Mouse (Mus musculus) layer of hippocampus, adult 2 months (tissue): Measurements from ENCODE around the gene Stom. TPM values are rescaled to one million over a fixed set of nuclear protein-coding genes. Genes with fewer than 3 reads are reported as not detected.

Experiments used
- DNase-seq, 2 experiments: peaks; one replicate each; pipeline ENCODE4 v3.0.0; 2022; ENCODE audit warnings: low spot score in 2 of 2
- H3K27ac ChIP-seq: fragments of 200-600 bp; 2 replicates; pipeline ENCODE4 v1.8.1; 2022
- H3K4me3 ChIP-seq: fragments of 200-600 bp; 2 replicates; pipeline ENCODE4 v1.8.1; 2022; ENCODE audit warnings: mild to moderate bottlenecking
- CTCF ChIP-seq: fragments of 200-600 bp; conservative IDR thresholded peaks from 2 replicates; pipeline ENCODE4 v1.8.1; 2022; ENCODE audit warnings: antibody characterized with exemption, mild to moderate bottlenecking, moderate library complexity
- long read RNA-seq, 2 experiments: library from polyadenylated mRNA; stranded (forward); transcript quantifications; one replicate each; pipeline ENCODE4 v2.0.0; 2021; ENCODE audit warnings: borderline mapping rate in 2 of 2
- total RNA-seq, 2 experiments: library from RNA; stranded (reverse); gene quantifications; 2 replicates each; pipeline ENCODE4 v1.2.3; 2021

The Stom gene
- total RNA-seq, result 1 to 10 TPM; 6.0 to 7.9 TPM
- long read RNA-seq, experiment 1, transcript Stom-201 (7 exons, 2,787 nt), result major isoform, 7 of 7 reads
- long read RNA-seq, experiment 1, partial matches to known transcripts, result 0 of 7 reads
- long read RNA-seq, experiment 1, other reads (novel, unspliced or antisense), result 0 of 7 reads
- long read RNA-seq, experiment 2, transcript Stom-201 (7 exons, 2,787 nt), result major isoform, 8 of 9 reads
- long read RNA-seq, experiment 2, partial matches to known transcripts, result 0 of 9 reads
- long read RNA-seq, experiment 2, other reads (novel, unspliced or antisense), result 1 of 9 reads

GRCm38 (mm10) chr2:35336388-35337280 lies at the start of gene Stom:
Gene Stom, minus strand, starts transcription at chr2:35336976.
- Histone ChIP-seq H3K27ac (peak within 1 kb of the TSS; percentile 75), H3K4me3 (peak within 1 kb of the TSS; percentile 62)
- DNase-seq, result peak; percentile 97 to 98
- TF ChIP-seq CTCF, result 0 out of 2 replicates have a peak, but pooled peaks have one; percentile 6

- no peak for TF ChIP-seq CTCF
- Histone ChIP-seq H3K27ac (no peak overlapping the region), H3K4me3 (no peak overlapping the region)
- DNase-seq, result no peak
These were observed 48.7 kb upstream of the Stom start for GRCm38 (mm10) chr2:35385441-35385871.

- no peak overlapping the region for H3K27ac ChIP-seq
- no peak overlapping the region for H3K4me3 ChIP-seq
- TF ChIP-seq CTCF, result no peak
- no peak for DNase-seq
These were observed 42.5 kb upstream of the Stom start for GRCm38 (mm10) chr2:35379306-35379705.

GRCm38 (mm10) chr2:35377600-35377999 lies 40.8 kb upstream of the Stom start:
- TF ChIP-seq CTCF, result no peak
- no peak for DNase-seq
- H3K4me3 ChIP-seq, result no peak overlapping the region
- H3K27ac ChIP-seq, result no peak overlapping the region

GRCm38 (mm10) chr2:35373003-35373402 lies 36.2 kb upstream of the Stom start:
- Histone ChIP-seq H3K4me3 (no peak overlapping the region), H3K27ac (no peak overlapping the region)
- TF ChIP-seq CTCF, result peak; percentile 80
- DNase-seq, result no peak

GRCm38 (mm10) chr2:35370686-35371085 lies 33.9 kb upstream of the Stom start:
- no peak overlapping the region for H3K27ac ChIP-seq
- H3K4me3 ChIP-seq, result no peak overlapping the region
- DNase-seq, result no peak
- TF ChIP-seq CTCF, result no peak

GRCm38 (mm10) chr2:35367629-35368028 lies 30.9 kb upstream of the Stom start, which contains the start of gene 4930568D16Rik:
Gene 4930568D16Rik, minus strand, starts transcription at chr2:35367729.
- no peak within 1 kb of the TSS for H3K27ac ChIP-seq
- no peak within 1 kb of the TSS for H3K4me3 ChIP-seq
- DNase-seq, result no peak
- no peak for TF ChIP-seq CTCF

- DNase-seq, result no peak
- Histone ChIP-seq H3K27ac (no peak overlapping the region), H3K4me3 (no peak overlapping the region)
- TF ChIP-seq CTCF, result peak; percentile 83
These were observed 12.4 kb upstream of the Stom start for GRCm38 (mm10) chr2:35349184-35349583.

- Histone ChIP-seq H3K27ac (no peak overlapping the region), H3K4me3 (no peak overlapping the region)
- no peak for DNase-seq
- no peak for TF ChIP-seq CTCF
These were observed 9.2 kb upstream of the Stom start for GRCm38 (mm10) chr2:35345984-35346383.

- TF ChIP-seq CTCF, result no peak
- DNase-seq, result no peak
- no peak overlapping the region for H3K4me3 ChIP-seq
- no peak overlapping the region for H3K27ac ChIP-seq
These were observed 5.8 kb upstream of the Stom start for GRCm38 (mm10) chr2:35342605-35343004.

- Histone ChIP-seq H3K4me3 (no peak overlapping the region), H3K27ac (no peak overlapping the region)
- DNase-seq, result no peak
- TF ChIP-seq CTCF, result no peak
These were observed 1.9 kb upstream of the Stom start for GRCm38 (mm10) chr2:35338707-35339106.

GRCm38 (mm10) chr2:35338036-35338435 lies 1.3 kb upstream of the Stom start:
- TF ChIP-seq CTCF, result no peak
- Histone ChIP-seq H3K4me3 (no peak overlapping the region), H3K27ac (peak overlapping the region; percentile 60)
- no peak for DNase-seq

GRCm38 (mm10) chr2:35337419-35337818 lies 643 bp upstream of the Stom start:
- TF ChIP-seq CTCF, result no peak
- H3K27ac ChIP-seq, result peak overlapping the region; percentile 60
- DNase-seq, result no peak
- peak overlapping the region; percentile 62 for H3K4me3 ChIP-seq
